In genomic region chr3:156870922-156871257, GRCm38 (mm10) we compare ENCODE assay signal across 21 mouse cellular contexts.
DNase-seq lines count a peak whose midpoint lies in the region; ATAC-seq lines count a peak whose summit lies in the region.
"Had no signal": no experiment of that assay in that cellular context is flagged by ENCODE, and none has a peak within 500 bp of the region (broad histone marks: within the 10 kb centered on the region; RNA-seq: fewer than 3 reads in every experiment).

No protein-coding gene starts in this region.

- no peak overlapping the region for H3K4me3 ChIP-seq in embryonic facial prominence, embryonic 11.5 days (ENCODE audit: low read depth, low read length)
- no peak overlapping the region for H3K4me3 ChIP-seq in embryonic facial prominence, embryonic 10.5 days
- H3K4me3 ChIP-seq in midbrain, embryonic 12.5 days, result no peak overlapping the region
- H3K4me3 ChIP-seq in midbrain, embryonic 10.5 days, result no peak overlapping the region
- H3K4me3 ChIP-seq in hindbrain, embryonic 16.5 days (ENCODE audit: low read length), result no peak overlapping the region
- H3K4me3 ChIP-seq: gastrocnemius, adult 2 months; limb, embryonic 10.5 days had no signal

- H3K27me3 ChIP-seq in embryonic facial prominence, embryonic 11.5 days (ENCODE audit: control insufficient read depth, insufficient read depth, low read length), result no peaks in the 10 kb centered on the region
- H3K27me3 ChIP-seq in embryonic facial prominence, embryonic 10.5 days (replicated peaks; ENCODE audit: low read depth, poor library complexity, severe bottlenecking), result no peaks in the 10 kb centered on the region
- H3K27me3 ChIP-seq in midbrain, embryonic 12.5 days, result no peaks in the 10 kb centered on the region
- no peaks in the 10 kb centered on the region for H3K27me3 ChIP-seq in midbrain, embryonic 10.5 days (ENCODE audit: low read depth, poor library complexity, severe bottlenecking)
- H3K27me3 ChIP-seq in hindbrain, embryonic 16.5 days (replicated peaks; ENCODE audit: control insufficient read depth, insufficient read depth, low read length), result no peaks in the 10 kb centered on the region

- no peak overlapping the region for H3K27ac ChIP-seq in embryonic facial prominence, embryonic 11.5 days (replicated peaks; ENCODE audit: low read depth, low read length)
- no peak overlapping the region for H3K27ac ChIP-seq in embryonic facial prominence, embryonic 10.5 days (replicated peaks)
- H3K27ac ChIP-seq in midbrain, embryonic 12.5 days (replicated peaks), result peak overlapping the region; percentile 58; the same call in 1 of the 2 replicates
- no peak overlapping the region for H3K27ac ChIP-seq in midbrain, embryonic 10.5 days (replicated peaks)
- H3K27ac ChIP-seq in hindbrain, embryonic 16.5 days (ENCODE audit: low read depth, low read length), result peak overlapping the region; percentile 40
- H3K27ac ChIP-seq: gastrocnemius, adult 2 months; limb, embryonic 10.5 days had no signal

- no peaks in the 10 kb centered on the region for H3K4me1 ChIP-seq in embryonic facial prominence, embryonic 11.5 days (ENCODE audit: control insufficient read depth, insufficient read depth, low read length)
- peaks cover 12% of the 10 kb centered on the region for H3K4me1 ChIP-seq in embryonic facial prominence, embryonic 10.5 days
- peaks cover 15% of the 10 kb centered on the region for H3K4me1 ChIP-seq in midbrain, embryonic 12.5 days
- peaks cover 19% of the 10 kb centered on the region for H3K4me1 ChIP-seq in midbrain, embryonic 10.5 days
- peaks cover 5% of the 10 kb centered on the region for H3K4me1 ChIP-seq in hindbrain, embryonic 16.5 days (ENCODE audit: control insufficient read depth, insufficient read depth, low read depth, low read length)
- H3K4me1 ChIP-seq: limb, embryonic 10.5 days had no signal

- no peaks in the 10 kb centered on the region for H3K9me3 ChIP-seq in embryonic facial prominence, embryonic 11.5 days (replicated peaks; ENCODE audit: control insufficient read depth, low read length)
- no peaks in the 10 kb centered on the region for H3K9me3 ChIP-seq in embryonic facial prominence, embryonic 10.5 days
- no peaks in the 10 kb centered on the region for H3K9me3 ChIP-seq in midbrain, embryonic 12.5 days
- no peaks in the 10 kb centered on the region for H3K9me3 ChIP-seq in midbrain, embryonic 10.5 days (replicated peaks)
- no peaks in the 10 kb centered on the region for H3K9me3 ChIP-seq in hindbrain, embryonic 16.5 days (ENCODE audit: control insufficient read depth, low read length)
- H3K9me3 ChIP-seq: limb, embryonic 10.5 days had no signal

- peak; percentile 18 for DNase-seq in embryonic facial prominence, embryonic 11.5 days (ENCODE audit: low spot score)
- no peak for DNase-seq in embryonic facial prominence, embryonic 10.5 days (ENCODE audit: low spot score)
- no peak for DNase-seq in midbrain, embryonic 10.5 days (ENCODE audit: low spot score)
- peak; percentile 83 for DNase-seq in retina, postnatal 1 day
- DNase-seq in testis, postnatal 14 days (ENCODE audit: low spot score), result no peak
- DNase-seq: adrenal gland, postnatal 14 days; cerebellum, adult 11 months; cerebellum, postnatal 10 days; gastrocnemius, adult 2 months; heart, postnatal 14 days; kidney, adult 2 months; kidney, postnatal 36 days; liver, postnatal 0 days; lung, postnatal 14 days; thymus, postnatal 4 days had no signal

- H3K4me2 ChIP-seq in embryonic facial prominence, embryonic 11.5 days (ENCODE audit: low read depth, low read length), result no peak overlapping the region
- H3K4me2 ChIP-seq in midbrain, embryonic 12.5 days (replicated peaks), result no peak overlapping the region
- H3K4me2 ChIP-seq in hindbrain, embryonic 16.5 days (ENCODE audit: low read length), result no peak overlapping the region
- H3K4me2 ChIP-seq: heart, embryonic 11.5 days had no signal

- H3K9ac ChIP-seq in embryonic facial prominence, embryonic 11.5 days (replicated peaks; ENCODE audit: low read length), result no peak overlapping the region
- H3K9ac ChIP-seq in midbrain, embryonic 12.5 days (replicated peaks), result no peak overlapping the region
- H3K9ac ChIP-seq in hindbrain, embryonic 16.5 days (ENCODE audit: low read depth, low read length), result no peak overlapping the region
- H3K9ac ChIP-seq: liver, postnatal 0 days had no signal

- WGBS in embryonic facial prominence, embryonic 11.5 days, result 59% methylated on average over 2 of the region's 2 CpGs
- WGBS in embryonic facial prominence, embryonic 10.5 days, result 67% methylated on average over 2 of the region's 2 CpGs
- WGBS in midbrain, embryonic 12.5 days, result 15% methylated on average over 2 of the region's 2 CpGs
- 49% methylated on average over 2 of the region's 2 CpGs for WGBS in midbrain, embryonic 10.5 days
- 7% methylated on average over 2 of the region's 2 CpGs for WGBS in hindbrain, embryonic 16.5 days

- ATAC-seq in embryonic facial prominence, embryonic 11.5 days (replicated peaks; ENCODE audit: insufficient number of reproducible peaks, low FRiP score, low TSS enrichment, low read depth), result no peak
- ATAC-seq in midbrain, embryonic 12.5 days (ENCODE audit: low FRiP score, low read depth), result peak; percentile 63
- ATAC-seq in hindbrain, embryonic 16.5 days, result no peak
- ATAC-seq in megakaryocyte, adult 5-6 weeks (ENCODE audit: poor library complexity, severe bottlenecking), result no peak
- ATAC-seq: inflammation-experienced regulatory T-cells, adult 6 months; liver, postnatal 0 days had no signal

- no peaks in the 10 kb centered on the region for H3K36me3 ChIP-seq in embryonic facial prominence, embryonic 11.5 days (replicated peaks; ENCODE audit: control insufficient read depth, insufficient read depth, low read depth, low read length)
- H3K36me3 ChIP-seq in embryonic facial prominence, embryonic 10.5 days (replicated peaks), result no peaks in the 10 kb centered on the region
- no peaks in the 10 kb centered on the region for H3K36me3 ChIP-seq in midbrain, embryonic 12.5 days
- no peaks in the 10 kb centered on the region for H3K36me3 ChIP-seq in midbrain, embryonic 10.5 days
- H3K36me3 ChIP-seq in hindbrain, embryonic 16.5 days (ENCODE audit: control insufficient read depth, insufficient read depth, low read length), result no peaks in the 10 kb centered on the region
- H3K36me3 ChIP-seq: limb, embryonic 10.5 days had no signal

Comparison
In these comparisons a context has a peak if more than half of its experiments do, and no peak if none do; other contexts are left out.
1. DNase-seq: peak in embryonic facial prominence, embryonic 11.5 days (single experiment) and retina, postnatal 1 day (single experiment); none in embryonic facial prominence, embryonic 10.5 days (single experiment), midbrain, embryonic 10.5 days (single experiment) and testis, postnatal 14 days (single experiment).
2. H3K27ac ChIP-seq: peak in midbrain, embryonic 12.5 days (single experiment) and hindbrain, embryonic 16.5 days (single experiment); none in embryonic facial prominence, embryonic 11.5 days (single experiment), embryonic facial prominence, embryonic 10.5 days (single experiment) and midbrain, embryonic 10.5 days (single experiment).